Comparison of ENCODE assay signal across 8 mouse cellular contexts in the genomic region with DNA sequence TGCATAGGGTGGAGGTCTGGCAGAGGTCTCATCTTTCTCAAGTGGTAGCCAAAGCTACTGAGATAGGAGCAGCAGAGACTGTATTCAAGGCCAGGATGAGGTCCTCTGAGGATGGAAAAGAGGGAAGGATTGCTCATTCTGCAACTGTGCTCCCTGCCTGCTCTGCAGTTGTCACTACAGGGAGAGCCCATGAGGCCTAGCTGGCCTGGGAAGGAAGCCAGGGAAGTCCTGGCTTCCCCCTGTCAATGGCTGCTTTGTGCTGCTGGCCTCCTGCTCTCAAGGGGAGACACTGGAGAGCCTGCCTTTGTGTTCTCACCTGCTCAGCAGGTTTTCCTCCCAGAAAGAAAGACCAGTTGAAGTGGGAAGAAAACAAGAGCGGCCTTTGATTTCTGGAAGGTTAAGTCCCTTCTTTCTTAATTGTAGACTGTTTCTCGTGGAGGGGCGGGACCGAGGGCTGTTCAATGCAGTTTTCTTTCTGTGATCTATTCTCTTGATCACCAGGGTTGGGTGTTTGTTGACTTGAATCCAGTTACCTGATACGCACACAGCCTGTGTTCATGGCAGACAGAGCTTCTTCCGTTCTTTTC.
DNase-seq lines count a peak whose midpoint lies in the region; ATAC-seq and TF ChIP-seq lines count a peak whose summit lies in the region.

No protein-coding gene starts in this region.

- WGBS in forebrain, embryonic 14.5 days: 15% methylated on average over 6 of the region's 6 CpGs
- 61% methylated on average over 6 of the region's 6 CpGs for WGBS in intestine, postnatal 0 days
- 58% methylated on average over 6 of the region's 6 CpGs for WGBS in midbrain, postnatal 0 days

- H3K27ac ChIP-seq in forebrain, embryonic 14.5 days (ENCODE audit: low read depth, low read length): no peak overlapping the region
- H3K27ac ChIP-seq in intestine, postnatal 0 days (ENCODE audit: low read depth, low read length): no peak overlapping the region; the same call in 1 of the 2 replicates
- H3K27ac ChIP-seq in midbrain, postnatal 0 days (ENCODE audit: low read depth, low read length): peak overlapping the region; percentile 13; the same call in 1 of the 2 replicates

- H3K9me3 ChIP-seq in forebrain, embryonic 14.5 days (replicated peaks; ENCODE audit: control insufficient read depth, low read length): no peaks in the 10 kb centered on the region
- no peaks in the 10 kb centered on the region for H3K9me3 ChIP-seq in intestine, postnatal 0 days (ENCODE audit: control insufficient read depth)
- no peaks in the 10 kb centered on the region for H3K9me3 ChIP-seq in midbrain, postnatal 0 days (ENCODE audit: low read length)

- peaks cover 22% of the 10 kb centered on the region for H3K4me1 ChIP-seq in forebrain, embryonic 14.5 days (ENCODE audit: control insufficient read depth, insufficient read depth, low read length)
- H3K4me1 ChIP-seq in intestine, postnatal 0 days (replicated peaks; ENCODE audit: control insufficient read depth, insufficient read depth, low read length): peaks cover 8% of the 10 kb centered on the region; the same call in 1 of the 2 replicates
- no peaks in the 10 kb centered on the region for H3K4me1 ChIP-seq in midbrain, postnatal 0 days (ENCODE audit: insufficient read depth, low read length)

- peak; percentile 50 for DNase-seq in gastrocnemius, postnatal 10 days
- no peak for DNase-seq in gastrocnemius, adult 18-20 months (ENCODE audit: low spot score)
- DNase-seq in R1 (ENCODE audit: low read depth, low spot score): peak; percentile 51
- DNase-seq in forebrain, embryonic 14.5 days (ENCODE audit: low spot score): peak; percentile 62
- DNase-seq in midbrain, postnatal 0 days (ENCODE audit: low spot score): peak; percentile 59
- DNase-seq in ovary, postnatal 10 days (ENCODE audit: low spot score): no peak
- DNase-seq in yolk sac, embryonic 10.5 days (ENCODE audit: low spot score): no peak

- H3K36me3 ChIP-seq in forebrain, embryonic 14.5 days (ENCODE audit: control insufficient read depth, insufficient read depth, low read length): no peaks in the 10 kb centered on the region
- H3K36me3 ChIP-seq in intestine, postnatal 0 days (ENCODE audit: control insufficient read depth, insufficient read depth): no peaks in the 10 kb centered on the region
- H3K36me3 ChIP-seq in midbrain, postnatal 0 days (ENCODE audit: insufficient read depth, low read length): no peaks in the 10 kb centered on the region

- H3K9ac ChIP-seq in forebrain, embryonic 14.5 days (ENCODE audit: low read length): no peak overlapping the region
- no peak overlapping the region for H3K9ac ChIP-seq in intestine, postnatal 0 days (ENCODE audit: low read depth, low read length)
- no peak overlapping the region for H3K9ac ChIP-seq in midbrain, postnatal 0 days (replicated peaks; ENCODE audit: low read length, poor library complexity, severe bottlenecking)

- peak; percentile 16; the same call in 1 of the 2 replicates for ATAC-seq in forebrain, embryonic 14.5 days
- peak; percentile 25; the same call in 1 of the 2 replicates for ATAC-seq in intestine, postnatal 0 days
- ATAC-seq in midbrain, postnatal 0 days (ENCODE audit: low FRiP score): no peak

- H3K27me3 ChIP-seq in forebrain, embryonic 14.5 days (replicated peaks; ENCODE audit: control insufficient read depth, insufficient read depth, low read length): no peaks in the 10 kb centered on the region
- no peaks in the 10 kb centered on the region for H3K27me3 ChIP-seq in intestine, postnatal 0 days (replicated peaks; ENCODE audit: control insufficient read depth, insufficient read depth, low read length)
- no peaks in the 10 kb centered on the region for H3K27me3 ChIP-seq in midbrain, postnatal 0 days (ENCODE audit: insufficient read depth, low read length)

- H3K4me2 ChIP-seq in forebrain, embryonic 14.5 days (ENCODE audit: low read length): no peak overlapping the region
- H3K4me2 ChIP-seq in intestine, postnatal 0 days (replicated peaks; ENCODE audit: low read depth): no peak overlapping the region
- H3K4me2 ChIP-seq in midbrain, postnatal 0 days (ENCODE audit: low read depth, low read length, poor library complexity, severe bottlenecking): no peak overlapping the region

- TF ChIP-seq CTCF in intestine, postnatal 0 days (IDR thresholded peaks at IDR 0.05; ENCODE audit: low read depth): no peak
- TF ChIP-seq CTCF in midbrain, postnatal 0 days (IDR thresholded peaks at IDR 0.05): no peak

- H3K4me3 ChIP-seq in forebrain, embryonic 14.5 days (ENCODE audit: low read depth, low read length): no peak overlapping the region
- H3K4me3 ChIP-seq in intestine, postnatal 0 days (ENCODE audit: low read depth, low read length): no peak overlapping the region
- H3K4me3 ChIP-seq in midbrain, postnatal 0 days (ENCODE audit: low read depth, low read length): no peak overlapping the region

Comparison
In these comparisons a context has a peak if more than half of its experiments do, and no peak if none do; other contexts are left out.
1. DNase-seq: peak in gastrocnemius, postnatal 10 days (single experiment), R1 (single experiment), forebrain, embryonic 14.5 days (single experiment) and midbrain, postnatal 0 days (single experiment); none in gastrocnemius, adult 18-20 months (single experiment), ovary, postnatal 10 days (single experiment) and yolk sac, embryonic 10.5 days (single experiment).